Comparison of ENCODE assay signal across 8 mouse cellular contexts in genomic region chr4:120825100-120825553, GRCm38 (mm10). TPM values are rescaled to one million over a fixed set of nuclear protein-coding genes. Genes with fewer than 3 reads are reported as not detected.
A peak's percentile ranks its signal among the peaks of the same experiment; 100 is the strongest.
DNase-seq lines count a peak whose midpoint lies in the region; ATAC-seq and TF ChIP-seq lines count a peak whose summit lies in the region.

No protein-coding gene starts in this region.

- H3K4me1 ChIP-seq in bone marrow macrophage, adult 2 months (ENCODE audit: control insufficient read depth, insufficient read depth, low read length), result peaks cover 24% of the 10 kb centered on the region
- H3K4me1 ChIP-seq in embryonic facial prominence, embryonic 15.5 days, result peaks cover 15% of the 10 kb centered on the region
- peaks cover 13% of the 10 kb centered on the region for H3K4me1 ChIP-seq in kidney, embryonic 14.5 days (ENCODE audit: control insufficient read depth, insufficient read depth, low read length)
- H3K4me1 ChIP-seq in limb, embryonic 15.5 days, result peaks cover 16% of the 10 kb centered on the region
- peaks cover 12% of the 10 kb centered on the region for H3K4me1 ChIP-seq in midbrain, postnatal 0 days (ENCODE audit: insufficient read depth, low read length)

- peak; percentile 96 for DNase-seq in A20 (ENCODE audit: low read depth, low spot score)
- peak; percentile 95 for DNase-seq in heart, adult 9 months (ENCODE audit: low spot score in 2 of 2)
- DNase-seq in midbrain, postnatal 0 days (ENCODE audit: low spot score), result peak; percentile 96
- peak; percentile 93 to 95 for DNase-seq in spleen, postnatal 10 days (ENCODE audit: low spot score in 2 of 2)

- ATAC-seq in embryonic facial prominence, embryonic 15.5 days (ENCODE audit: insufficient number of reproducible peaks, low FRiP score, low TSS enrichment, low read depth), result peak; percentile 95
- peak; percentile 94 for ATAC-seq in kidney, embryonic 14.5 days (ENCODE audit: low FRiP score, low TSS enrichment)
- ATAC-seq in limb, embryonic 15.5 days (ENCODE audit: insufficient number of reproducible peaks, low FRiP score, low TSS enrichment, low read depth), result peak; percentile 90
- ATAC-seq in midbrain, postnatal 0 days (ENCODE audit: low FRiP score), result peak; percentile 95

- no peak for TF ChIP-seq CTCF in bone marrow macrophage, adult 2 months (IDR thresholded peaks at IDR 0.05; ENCODE audit: low read depth, low read length)
- TF ChIP-seq CTCF in midbrain, postnatal 0 days (IDR thresholded peaks at IDR 0.05), result no peak; the same call in 1 of the 2 replicates

- H3K27me3 ChIP-seq in embryonic facial prominence, embryonic 15.5 days, result no peaks in the 10 kb centered on the region
- H3K27me3 ChIP-seq in kidney, embryonic 14.5 days (ENCODE audit: control insufficient read depth, insufficient read depth, low read length), result no peaks in the 10 kb centered on the region
- no peaks in the 10 kb centered on the region for H3K27me3 ChIP-seq in limb, embryonic 15.5 days
- no peaks in the 10 kb centered on the region for H3K27me3 ChIP-seq in midbrain, postnatal 0 days (ENCODE audit: insufficient read depth, low read length)

- H3K4me3 ChIP-seq in bone marrow macrophage, adult 2 months (ENCODE audit: insufficient read depth, low read length), result peak overlapping the region; percentile 91
- H3K4me3 ChIP-seq in embryonic facial prominence, embryonic 15.5 days (replicated peaks), result peak overlapping the region; percentile 76
- peak overlapping the region; percentile 67 for H3K4me3 ChIP-seq in kidney, embryonic 14.5 days (ENCODE audit: low read length)
- peak overlapping the region; percentile 73 for H3K4me3 ChIP-seq in limb, embryonic 15.5 days
- H3K4me3 ChIP-seq in midbrain, postnatal 0 days (ENCODE audit: low read depth, low read length), result peak overlapping the region; percentile 77

- H3K36me3 ChIP-seq in embryonic facial prominence, embryonic 15.5 days, result no peaks in the 10 kb centered on the region
- no peaks in the 10 kb centered on the region for H3K36me3 ChIP-seq in kidney, embryonic 14.5 days (ENCODE audit: control insufficient read depth, insufficient read depth, low read length)
- H3K36me3 ChIP-seq in limb, embryonic 15.5 days, result no peaks in the 10 kb centered on the region
- no peaks in the 10 kb centered on the region for H3K36me3 ChIP-seq in midbrain, postnatal 0 days (ENCODE audit: insufficient read depth, low read length)

- H3K9ac ChIP-seq in embryonic facial prominence, embryonic 15.5 days, result peak overlapping the region; percentile 99
- H3K9ac ChIP-seq in kidney, embryonic 14.5 days (ENCODE audit: low read depth, low read length), result peak overlapping the region; percentile 99
- peak overlapping the region; percentile 99 for H3K9ac ChIP-seq in limb, embryonic 15.5 days
- peak overlapping the region; percentile 100 for H3K9ac ChIP-seq in midbrain, postnatal 0 days (replicated peaks; ENCODE audit: low read length, poor library complexity, severe bottlenecking)

- no peaks in the 10 kb centered on the region for H3K9me3 ChIP-seq in embryonic facial prominence, embryonic 15.5 days (replicated peaks)
- H3K9me3 ChIP-seq in kidney, embryonic 14.5 days (ENCODE audit: control insufficient read depth, low read length), result no peaks in the 10 kb centered on the region
- H3K9me3 ChIP-seq in limb, embryonic 15.5 days, result no peaks in the 10 kb centered on the region
- no peaks in the 10 kb centered on the region for H3K9me3 ChIP-seq in midbrain, postnatal 0 days (ENCODE audit: low read length)

- peak overlapping the region; percentile 69 for H3K4me2 ChIP-seq in embryonic facial prominence, embryonic 15.5 days (replicated peaks)
- H3K4me2 ChIP-seq in kidney, embryonic 14.5 days (replicated peaks; ENCODE audit: low read depth, low read length), result peak overlapping the region; percentile 72
- peak overlapping the region; percentile 61 for H3K4me2 ChIP-seq in limb, embryonic 15.5 days
- peak overlapping the region; percentile 63 for H3K4me2 ChIP-seq in midbrain, postnatal 0 days (ENCODE audit: low read depth, low read length, poor library complexity, severe bottlenecking)

- WGBS in embryonic facial prominence, embryonic 15.5 days, result 0% methylated on average over 51 of the region's 53 CpGs
- WGBS in kidney, embryonic 14.5 days, result 0% methylated on average over 45 of the region's 53 CpGs
- under 1% methylated on average over 50 of the region's 53 CpGs for WGBS in limb, embryonic 15.5 days
- under 1% methylated on average over 35 of the region's 53 CpGs for WGBS in midbrain, postnatal 0 days

- no peak for TF ChIP-seq POLR2A in bone marrow macrophage, adult 2 months (IDR thresholded peaks at IDR 0.05; ENCODE audit: borderline replicate concordance, low read depth, low read length)

- peak overlapping the region; percentile 97 for H3K27ac ChIP-seq in bone marrow macrophage, adult 2 months (ENCODE audit: insufficient read depth, low read depth, low read length)
- H3K27ac ChIP-seq in embryonic facial prominence, embryonic 15.5 days (replicated peaks), result peak overlapping the region; percentile 100
- peak overlapping the region; percentile 100 for H3K27ac ChIP-seq in kidney, embryonic 14.5 days (ENCODE audit: low read depth, low read length)
- peak overlapping the region; percentile 100 for H3K27ac ChIP-seq in limb, embryonic 15.5 days
- peak overlapping the region; percentile 100 for H3K27ac ChIP-seq in midbrain, postnatal 0 days (ENCODE audit: low read depth, low read length)

RNA-seq across cellular contexts. Expression of gene Nfyc, which starts 6.2 kb away (rescaled TPM):
- polyA plus RNA-seq in bone marrow macrophage, adult 2 months (2012; ENCODE audit: insufficient read depth, insufficient read length, missing spikeins), result 30.5 and 35.4 TPM in 2 replicates
- polyA plus RNA-seq in embryonic facial prominence, embryonic 15.5 days (2015; fragmentation: Nextera tagmentation; extraction: Ambion mirVana), result 88.3 and 99.4 TPM in 2 replicates
- 106 and 133 TPM in 2 replicates for polyA plus RNA-seq in kidney, embryonic 14.5 days (2014; fragmentation: Nextera tagmentation; extraction: Ambion mirVana)
- 92.8 and 94.6 TPM in 2 replicates for polyA plus RNA-seq in limb, embryonic 15.5 days (2015; fragmentation: Nextera tagmentation; extraction: Ambion mirVana)
- 85.1 and 87.8 TPM in 2 replicates for total RNA-seq in midbrain, postnatal 0 days (2014; rRNA removed)
- 60.5 and 65.8 TPM in 2 replicates for polyA plus RNA-seq in midbrain, postnatal 0 days (2015; fragmentation: Nextera tagmentation; extraction: Ambion mirVana)

RNA-seq across cellular contexts. Expression of gene Rims3, which starts 29.5 kb away (rescaled TPM):
- polyA plus RNA-seq in bone marrow macrophage, adult 2 months (2012; ENCODE audit: insufficient read depth, insufficient read length, missing spikeins), result 1.9 and 2.3 TPM in 2 replicates
- 1.6 and 2.4 TPM in 2 replicates for polyA plus RNA-seq in embryonic facial prominence, embryonic 15.5 days (2015; fragmentation: Nextera tagmentation; extraction: Ambion mirVana)
- 0.21 and 0.31 TPM in 2 replicates for polyA plus RNA-seq in kidney, embryonic 14.5 days (2014; fragmentation: Nextera tagmentation; extraction: Ambion mirVana)
- 0.24 and 0.35 TPM in 2 replicates for polyA plus RNA-seq in limb, embryonic 15.5 days (2015; fragmentation: Nextera tagmentation; extraction: Ambion mirVana)
- total RNA-seq in midbrain, postnatal 0 days (2014; rRNA removed), result 131 and 140 TPM in 2 replicates
- 34.6 and 37.1 TPM in 2 replicates for polyA plus RNA-seq in midbrain, postnatal 0 days (2015; fragmentation: Nextera tagmentation; extraction: Ambion mirVana)

Comparison
In these comparisons a context has a peak if more than half of its experiments do, and no peak if none do; other contexts are left out.
1. Peak in every context shown above with its lines: DNase-seq, ATAC-seq, H3K4me3 ChIP-seq and H3K27ac ChIP-seq.
2. RNA of gene Rims3, which starts 29.5 kb away (polyA plus RNA-seq): 34.6 to 37.1 TPM in midbrain, postnatal 0 days; 1.6 to 2.4 TPM in embryonic facial prominence, embryonic 15.5 days, 1.9 to 2.3 TPM in bone marrow macrophage, adult 2 months, 0.24 to 0.35 TPM in limb, embryonic 15.5 days and 0.21 to 0.31 TPM in kidney, embryonic 14.5 days; every median in the first group is over 10 times any median in the second.